Mouse (Mus musculus): ENCODE measurements at regions not wholly inside any gene's neighbourhood (a gene's known extent, or its start where the extent isn't known, plus 50 kb on each side); places are given as distances from the start of the nearest gene placed in this dataset.

GRCm38 (mm10) chr8:91913971-91914370, 112.1 kb upstream of the Irx3 start:
- Histone ChIP-seq H3K27ac (ENCODE audit: low read length) (no peak overlapping the region), H3K36me3 (ENCODE audit: control insufficient read depth, insufficient read depth, low read length) (no peaks in the 10 kb centered on the region), H3K27me3 (ENCODE audit: control insufficient read depth, insufficient read depth, low read depth, low read length) (no peaks in the 10 kb centered on the region), H3K9me3 (replicated peaks; ENCODE audit: control insufficient read depth, low read length, poor library complexity, severe bottlenecking) (no peaks in the 10 kb centered on the region), H3K4me2 (ENCODE audit: low read length) (no peak overlapping the region), H3K9ac (ENCODE audit: low read depth, low read length) (no peak overlapping the region), H3K4me3 (ENCODE audit: low read depth, low read length) (no peak overlapping the region), H3K4me1 (ENCODE audit: control insufficient read depth, insufficient read depth, low read length) (no peaks in the 10 kb centered on the region)
- WGBS, result 91% methylated on average over 5 of the region's 5 CpGs
- no peak for ATAC-seq

GRCm38 (mm10) chr8:91913121-91913520, 111.3 kb upstream of the Irx3 start:
- WGBS, result 66% methylated on average over 6 of the region's 6 CpGs
- H3K4me2 ChIP-seq (ENCODE audit: low read length), result no peak overlapping the region
- no peak for ATAC-seq

GRCm38 (mm10) chr8:91909637-91910383, 107.9 kb upstream of the Irx3 start:
- Histone ChIP-seq H3K9ac (ENCODE audit: low read depth, low read length) (no peak overlapping the region), H3K4me3 (ENCODE audit: low read depth, low read length) (no peak overlapping the region), H3K27me3 (ENCODE audit: control insufficient read depth, insufficient read depth, low read depth, low read length) (no peaks in the 10 kb centered on the region; the same call in 1 of the 2 replicates), H3K36me3 (ENCODE audit: control insufficient read depth, insufficient read depth, low read length) (no peaks in the 10 kb centered on the region), H3K4me1 (ENCODE audit: control insufficient read depth, insufficient read depth, low read length) (no peaks in the 10 kb centered on the region), H3K4me2 (ENCODE audit: low read length) (no peak overlapping the region), H3K9me3 (replicated peaks; ENCODE audit: control insufficient read depth, low read length, poor library complexity, severe bottlenecking) (no peaks in the 10 kb centered on the region), H3K27ac (ENCODE audit: low read length) (no peak overlapping the region)
- WGBS, result 71% methylated on average over 14 of the region's 14 CpGs
- ATAC-seq, result no peak

More at GRCm38 (mm10) chr8:91913121-91913520, 111.3 kb upstream of the Irx3 start:
- no peaks in the 10 kb centered on the region for H3K9me3 ChIP-seq (replicated peaks; ENCODE audit: control insufficient read depth, low read length, poor library complexity, severe bottlenecking)
- H3K36me3 ChIP-seq (ENCODE audit: control insufficient read depth, insufficient read depth, low read length), result no peaks in the 10 kb centered on the region
- H3K27me3 ChIP-seq (ENCODE audit: control insufficient read depth, insufficient read depth, low read depth, low read length), result no peaks in the 10 kb centered on the region; the same call in 1 of the 2 replicates
- H3K4me3 ChIP-seq (ENCODE audit: low read depth, low read length), result no peak overlapping the region
- H3K9ac ChIP-seq (ENCODE audit: low read depth, low read length), result no peak overlapping the region
- H3K27ac ChIP-seq (ENCODE audit: low read length), result no peak overlapping the region
- H3K4me1 ChIP-seq (ENCODE audit: control insufficient read depth, insufficient read depth, low read length), result no peaks in the 10 kb centered on the region

GRCm38 (mm10) chr8:91908731-91909353, 107.0 kb upstream of the Irx3 start:
- no peaks in the 10 kb centered on the region; the same call in 1 of the 2 replicates for H3K27me3 ChIP-seq (ENCODE audit: control insufficient read depth, insufficient read depth, low read depth, low read length)
- no peak overlapping the region for H3K27ac ChIP-seq (ENCODE audit: low read length)
- WGBS, result 78% methylated on average over 9 of the region's 9 CpGs
- no peaks in the 10 kb centered on the region for H3K36me3 ChIP-seq (ENCODE audit: control insufficient read depth, insufficient read depth, low read length)
- H3K9me3 ChIP-seq (replicated peaks; ENCODE audit: control insufficient read depth, low read length, poor library complexity, severe bottlenecking), result no peaks in the 10 kb centered on the region
- no peak overlapping the region for H3K9ac ChIP-seq (ENCODE audit: low read depth, low read length)
- H3K4me2 ChIP-seq (ENCODE audit: low read length), result no peak overlapping the region
- no peaks in the 10 kb centered on the region for H3K4me1 ChIP-seq (ENCODE audit: control insufficient read depth, insufficient read depth, low read length)
- no peak overlapping the region for H3K4me3 ChIP-seq (ENCODE audit: low read depth, low read length)
- no peak for ATAC-seq

GRCm38 (mm10) chr8:91907178-91907577, 105.3 kb upstream of the Irx3 start:
- no peaks in the 10 kb centered on the region for H3K4me1 ChIP-seq (ENCODE audit: control insufficient read depth, insufficient read depth, low read length)
- H3K9ac ChIP-seq (ENCODE audit: low read depth, low read length), result no peak overlapping the region
- ATAC-seq, result no peak
- no peak overlapping the region for H3K27ac ChIP-seq (ENCODE audit: low read length)
- no peaks in the 10 kb centered on the region for H3K36me3 ChIP-seq (ENCODE audit: control insufficient read depth, insufficient read depth, low read length)
- no peak overlapping the region for H3K4me2 ChIP-seq (ENCODE audit: low read length)
- WGBS, result 88% methylated on average over 8 of the region's 8 CpGs
- no peaks in the 10 kb centered on the region for H3K9me3 ChIP-seq (replicated peaks; ENCODE audit: control insufficient read depth, low read length, poor library complexity, severe bottlenecking)
- no peaks in the 10 kb centered on the region; the same call in 1 of the 2 replicates for H3K27me3 ChIP-seq (ENCODE audit: control insufficient read depth, insufficient read depth, low read depth, low read length)
- H3K4me3 ChIP-seq (ENCODE audit: low read depth, low read length), result no peak overlapping the region

- 84% methylated on average over 10 of the region's 10 CpGs for WGBS
- H3K9me3 ChIP-seq (replicated peaks; ENCODE audit: control insufficient read depth, low read length, poor library complexity, severe bottlenecking), result no peaks in the 10 kb centered on the region
- H3K36me3 ChIP-seq (ENCODE audit: control insufficient read depth, insufficient read depth, low read length), result no peaks in the 10 kb centered on the region
- no peak overlapping the region for H3K4me3 ChIP-seq (ENCODE audit: low read depth, low read length)
- no peak overlapping the region for H3K9ac ChIP-seq (ENCODE audit: low read depth, low read length)
- ATAC-seq, result no peak
- H3K4me1 ChIP-seq (ENCODE audit: control insufficient read depth, insufficient read depth, low read length), result no peaks in the 10 kb centered on the region
- H3K4me2 ChIP-seq (ENCODE audit: low read length), result no peak overlapping the region
- H3K27me3 ChIP-seq (ENCODE audit: control insufficient read depth, insufficient read depth, low read depth, low read length), result no peaks in the 10 kb centered on the region; the same call in 1 of the 2 replicates
- no peak overlapping the region for H3K27ac ChIP-seq (ENCODE audit: low read length)
Measured at GRCm38 (mm10) chr8:91901525-91902281, 99.8 kb upstream of the Irx3 start.

- Histone ChIP-seq H3K4me2 (ENCODE audit: low read length) (no peak overlapping the region), H3K9ac (ENCODE audit: low read depth, low read length) (no peak overlapping the region), H3K4me1 (ENCODE audit: control insufficient read depth, insufficient read depth, low read length) (no peaks in the 10 kb centered on the region), H3K9me3 (replicated peaks; ENCODE audit: control insufficient read depth, low read length, poor library complexity, severe bottlenecking) (no peaks in the 10 kb centered on the region), H3K36me3 (ENCODE audit: control insufficient read depth, insufficient read depth, low read length) (no peaks in the 10 kb centered on the region), H3K27me3 (ENCODE audit: control insufficient read depth, insufficient read depth, low read depth, low read length) (no peaks in the 10 kb centered on the region; the same call in 1 of the 2 replicates), H3K27ac (ENCODE audit: low read length) (no peak overlapping the region), H3K4me3 (ENCODE audit: low read depth, low read length) (no peak overlapping the region)
- WGBS, result 83% methylated on average over 7 of the region's 7 CpGs
- ATAC-seq, result no peak
Measured at GRCm38 (mm10) chr8:91899747-91900146, 97.9 kb upstream of the Irx3 start.

- no peak overlapping the region for H3K9ac ChIP-seq (ENCODE audit: low read depth, low read length)
- no peak for ATAC-seq
- WGBS, result 81% methylated on average over 7 of the region's 7 CpGs
- no peaks in the 10 kb centered on the region; the same call in 1 of the 2 replicates for H3K27me3 ChIP-seq (ENCODE audit: control insufficient read depth, insufficient read depth, low read depth, low read length)
- H3K36me3 ChIP-seq (ENCODE audit: control insufficient read depth, insufficient read depth, low read length), result no peaks in the 10 kb centered on the region
- H3K27ac ChIP-seq (ENCODE audit: low read length), result no peak overlapping the region
- no peaks in the 10 kb centered on the region for H3K4me1 ChIP-seq (ENCODE audit: control insufficient read depth, insufficient read depth, low read length)
- no peaks in the 10 kb centered on the region for H3K9me3 ChIP-seq (replicated peaks; ENCODE audit: control insufficient read depth, low read length, poor library complexity, severe bottlenecking)
- H3K4me2 ChIP-seq (ENCODE audit: low read length), result no peak overlapping the region
- no peak overlapping the region for H3K4me3 ChIP-seq (ENCODE audit: low read depth, low read length)
Measured at GRCm38 (mm10) chr8:91897381-91897780, 95.5 kb upstream of the Irx3 start.

GRCm38 (mm10) chr8:91895987-91896386, 94.1 kb upstream of the Irx3 start:
- Histone ChIP-seq H3K4me1 (ENCODE audit: control insufficient read depth, insufficient read depth, low read length) (no peaks in the 10 kb centered on the region), H3K36me3 (ENCODE audit: control insufficient read depth, insufficient read depth, low read length) (no peaks in the 10 kb centered on the region), H3K27me3 (ENCODE audit: control insufficient read depth, insufficient read depth, low read depth, low read length) (no peaks in the 10 kb centered on the region; the same call in 1 of the 2 replicates), H3K9ac (ENCODE audit: low read depth, low read length) (no peak overlapping the region), H3K9me3 (replicated peaks; ENCODE audit: control insufficient read depth, low read length, poor library complexity, severe bottlenecking) (no peaks in the 10 kb centered on the region), H3K27ac (ENCODE audit: low read length) (no peak overlapping the region), H3K4me2 (ENCODE audit: low read length) (no peak overlapping the region), H3K4me3 (ENCODE audit: low read depth, low read length) (no peak overlapping the region)
- 71% methylated on average over 6 of the region's 6 CpGs for WGBS
- ATAC-seq, result no peak

All from midbrain, embryonic 16.5 days (tissue).